Mouse (Mus musculus) megakaryocyte, embryonic 14.5 days (primary cell): ENCODE data around the gene Fcgr2b.

Experiments
- FLI1 ChIP-seq: IDR thresholded peaks from 2 replicates; pipeline ENCODE4 v1.6.1; 2012; ENCODE audit warnings: low read length, inconsistent platforms, mixed read lengths
- GATA1 ChIP-seq: IDR thresholded peaks from 3 replicates; pipeline ENCODE4 v1.6.1; 2012; ENCODE audit warnings: mixed read lengths, low read length, inconsistent platforms, borderline replicate concordance

DNA sequence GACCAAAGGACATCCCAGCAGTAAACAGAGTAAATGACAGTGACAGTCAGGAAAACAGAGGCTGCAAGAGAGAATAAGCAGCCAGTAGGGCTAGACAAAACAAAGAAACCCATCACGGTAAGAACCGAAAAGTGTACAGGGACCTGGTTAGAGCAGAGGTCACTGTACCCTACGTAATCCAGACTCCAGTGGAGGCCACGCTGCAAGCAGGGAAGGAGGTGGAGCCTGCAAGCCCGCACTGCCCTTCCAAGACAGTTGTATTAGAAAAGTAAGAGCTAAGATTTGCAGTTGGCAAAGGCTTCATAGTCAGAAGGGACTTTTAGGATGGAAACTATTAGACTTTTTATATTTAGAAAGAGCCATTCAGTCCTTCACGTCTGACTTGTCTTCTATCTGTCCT is 49.4 kb downstream of the Fcgr2b start:
- TF ChIP-seq GATA1 (no peak), FLI1 (no peak)
